Mouse (Mus musculus) forebrain, embryonic 11.5 days (tissue): ENCODE measurements around the gene Usp32. TPM values are rescaled to one million over a fixed set of nuclear protein-coding genes. Genes with fewer than 3 reads are reported as not detected.

Source experiments
- ATAC-seq: fragments of 200-750 bp; cut with Nextera tagmentation; replicated peaks from 2 replicates; pipeline ENCODE4 v1.8.0; 2017; ENCODE audit warnings: moderate TSS enrichment; ENCODE audit not compliant: low FRiP score
- DNase-seq: peaks from one replicate; pipeline ENCODE4 v3.0.0-alpha.2; 2017; ENCODE audit warnings: low spot score
- H3K27ac ChIP-seq: fragments of 300-500 bp; sonication (generic); 2 replicates; pipeline ENCODE4 v1.5.1; 2014; ENCODE audit warnings: low read depth, low read length
- H3K27me3 ChIP-seq: fragments of 300-500 bp; sonication (generic); 2 replicates; pipeline ENCODE4 v1.6.1; 2014; ENCODE audit warnings: mild to moderate bottlenecking, low read length, mixed read lengths; ENCODE audit not compliant: control insufficient read depth, insufficient read depth
- H3K36me3 ChIP-seq: fragments of 300-500 bp; sonication (generic); 2 replicates; pipeline ENCODE4 v1.6.1; 2014; ENCODE audit warnings: mild to moderate bottlenecking, low read length, moderate library complexity, mixed read lengths; ENCODE audit not compliant: control insufficient read depth, insufficient read depth
- H3K4me1 ChIP-seq: fragments of 300-500 bp; sonication (generic); replicated peaks from 2 replicates; pipeline ENCODE4 v1.6.1; 2014; ENCODE audit warnings: low read length, mixed read lengths; ENCODE audit not compliant: control insufficient read depth, insufficient read depth
- H3K4me2 ChIP-seq: fragments of 300-500 bp; sonication (generic); 2 replicates; pipeline ENCODE4 v1.6.1; 2014; ENCODE audit warnings: low read depth, mild to moderate bottlenecking, low read length, moderate library complexity, mixed read lengths; ENCODE audit not compliant: severe bottlenecking
- H3K4me3 ChIP-seq: fragments of 300-500 bp; sonication (generic); 2 replicates; pipeline ENCODE4 v1.5.1; 2014; ENCODE audit warnings: low read depth, low read length
- H3K9ac ChIP-seq: fragments of 300-500 bp; sonication (generic); 2 replicates; pipeline ENCODE4 v1.6.1; 2014; ENCODE audit warnings: low read length
- H3K9me3 ChIP-seq: fragments of 300-500 bp; sonication (generic); 2 replicates; pipeline ENCODE4 v1.6.1; 2016; ENCODE audit warnings: low read length, mixed read lengths; ENCODE audit not compliant: control insufficient read depth
- WGBS: fragments of 180-500 bp; shearing (Covaris S2); extraction: QIAGEN DNeasy Blood & Tissue Kit; methylation state at CpG from one replicate; pipeline ENCODE4 v1.1.7; 2014; 5-methylcytosine and 5-hydroxymethylcytosine counted together
- polyA plus RNA-seq: library from polyadenylated mRNA; unstranded; fragments of >200 nt; fragmentation: Nextera tagmentation; extraction: Ambion mirVana; gene quantifications from 2 replicates; pipeline ENCODE4 v1.2.1, GENCODE M21; 2014

The Usp32 gene
- 7.9 and 8.0 TPM in 2 replicates for polyA plus RNA-seq

DNA sequence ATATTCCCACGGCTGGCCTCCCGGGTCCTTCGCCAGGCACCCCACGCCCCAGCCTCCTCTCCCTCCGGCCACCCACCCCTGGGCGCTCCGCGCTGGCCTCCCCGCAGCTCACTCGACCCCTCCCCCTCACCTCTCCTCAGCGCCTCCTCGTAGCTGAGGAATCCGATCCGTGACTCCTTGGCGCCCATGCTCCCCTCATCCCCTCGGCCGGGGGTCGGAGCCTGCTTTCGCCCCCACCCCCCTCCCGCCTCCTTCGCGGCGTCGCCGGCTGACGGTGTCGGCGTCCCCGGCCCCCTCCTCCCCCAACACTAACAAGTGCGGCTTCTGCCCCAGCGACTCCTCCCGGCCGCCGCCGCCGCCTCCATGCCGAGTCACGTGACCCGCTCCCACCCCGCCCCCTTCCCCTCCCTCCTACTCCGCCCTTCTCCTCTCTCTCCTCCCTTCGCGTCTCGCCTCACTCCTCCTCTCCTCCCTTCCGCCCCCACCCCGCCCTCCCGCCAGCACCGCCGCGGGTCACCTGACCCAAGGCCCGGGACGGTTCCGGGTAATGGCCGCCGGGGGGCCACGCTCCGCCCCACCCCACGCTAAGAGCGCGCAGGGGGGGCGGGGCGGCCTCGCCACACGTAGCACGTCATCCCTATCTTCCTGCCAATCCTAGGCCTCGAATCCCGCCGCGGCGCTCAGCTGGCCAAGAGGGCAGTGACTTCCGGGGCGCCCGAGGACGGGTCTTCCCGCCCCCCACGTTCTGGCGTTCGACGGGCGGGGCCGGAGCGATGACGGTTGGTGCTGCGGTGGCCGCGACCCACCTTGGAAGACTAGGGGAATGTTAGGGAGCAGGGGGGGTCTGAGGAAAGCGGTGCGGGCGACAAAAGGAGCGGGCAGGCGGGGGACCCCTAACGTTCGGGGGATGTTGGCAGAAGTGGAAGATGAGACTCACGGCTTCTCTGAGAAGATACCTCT is at the start of gene Usp32:
Gene Usp32, minus strand, starts transcription at position 581 of the 960 bp plus-strand sequence.
- DNase-seq, result peak; percentile 99
- Histone ChIP-seq H3K4me1 (no peaks in the 10 kb centered on the region), H3K4me2 (peak within 1 kb of the TSS; percentile 74), H3K4me3 (peak within 1 kb of the TSS; percentile 87), H3K27me3 (no peaks in the 10 kb centered on the region), H3K9me3 (no peaks in the 10 kb centered on the region), H3K9ac (peak within 1 kb of the TSS; percentile 82), H3K27ac (peak within 1 kb of the TSS; percentile 58), H3K36me3 (no peaks in the 10 kb centered on the region)
- peak; percentile 97 for ATAC-seq
- under 1% methylated on average over 72 of the region's 94 CpGs for WGBS

DNA sequence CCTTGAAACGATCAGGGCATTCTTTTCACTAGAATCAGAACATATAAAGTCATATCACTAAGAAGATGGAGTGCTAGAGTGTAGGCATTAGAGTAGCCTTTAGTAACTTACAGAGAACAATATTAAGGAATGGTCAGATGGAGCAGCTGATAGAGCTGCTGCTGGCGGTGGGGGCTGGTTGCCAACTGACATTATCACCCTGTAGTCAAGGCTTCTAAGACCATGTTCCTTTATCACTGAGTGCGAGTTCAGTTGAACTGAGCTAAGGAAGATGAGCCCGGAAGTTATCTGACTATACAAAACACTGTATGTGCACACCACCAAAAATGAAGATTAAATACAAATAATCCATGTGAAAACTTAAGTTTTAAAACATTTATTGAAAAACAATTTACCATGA is 49.1 kb upstream of the Usp32 start:
- DNase-seq, result no peak
- WGBS, result 93% methylated on average over 4 of the region's 4 CpGs
- no peak for ATAC-seq

DNA sequence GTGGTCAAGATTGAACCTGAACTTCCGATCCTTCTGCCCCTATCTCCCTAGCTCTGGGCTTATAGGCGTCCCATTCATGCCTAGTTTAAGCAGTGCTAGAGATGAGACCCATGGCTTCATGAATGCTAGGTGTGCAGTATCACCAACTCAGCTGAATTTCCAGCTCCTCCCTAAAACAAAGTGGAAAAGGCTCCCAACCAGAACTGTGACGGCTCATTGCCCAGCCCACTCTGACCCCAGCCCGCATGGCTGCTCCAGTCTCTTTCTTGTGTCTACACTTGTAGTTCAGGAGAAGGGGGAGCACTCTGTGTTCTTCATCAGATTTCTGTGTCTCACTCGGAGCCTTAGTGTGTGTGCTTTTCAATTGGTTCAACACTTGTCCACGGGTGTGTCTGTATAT is 44.9 kb upstream of the Usp32 start:
- Histone ChIP-seq H3K9ac (no peak overlapping the region), H3K27me3 (no peaks in the 10 kb centered on the region), H3K4me2 (no peak overlapping the region), H3K9me3 (no peaks in the 10 kb centered on the region), H3K4me1 (no peaks in the 10 kb centered on the region), H3K4me3 (no peak overlapping the region), H3K36me3 (no peaks in the 10 kb centered on the region), H3K27ac (no peak overlapping the region)
- no peak for ATAC-seq
- 88% methylated on average over 6 of the region's 6 CpGs for WGBS
- DNase-seq, result no peak

More for the DNA sequence above, 49.1 kb upstream of the Usp32 start:
- Histone ChIP-seq H3K9ac (no peak overlapping the region), H3K9me3 (no peaks in the 10 kb centered on the region), H3K4me2 (no peak overlapping the region), H3K4me1 (no peaks in the 10 kb centered on the region), H3K27ac (no peak overlapping the region), H3K4me3 (no peak overlapping the region), H3K36me3 (peaks cover 9% of the 10 kb centered on the region), H3K27me3 (no peaks in the 10 kb centered on the region)

DNA sequence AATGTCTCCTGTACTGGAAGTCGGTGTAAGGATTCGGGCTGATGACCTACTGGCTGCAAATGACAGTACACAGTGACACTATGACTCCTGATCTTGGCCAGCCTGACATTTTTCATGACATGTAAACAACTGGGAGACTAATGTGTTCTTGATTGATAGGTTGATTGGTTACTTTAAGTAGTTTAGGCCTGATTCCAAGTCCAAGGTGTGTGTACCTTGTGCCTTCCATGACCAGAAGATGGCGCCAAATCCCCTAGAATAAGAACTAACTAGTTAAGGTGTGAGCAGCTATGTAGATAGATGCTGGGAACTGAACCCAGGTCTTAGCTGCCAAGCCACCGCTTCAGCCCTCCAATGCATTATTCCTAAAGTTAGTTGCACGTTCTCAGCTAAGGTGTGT is 44.1 kb upstream of the Usp32 start:
- no peak for ATAC-seq
- WGBS, result 62% methylated on average over 5 of the region's 5 CpGs

DNA sequence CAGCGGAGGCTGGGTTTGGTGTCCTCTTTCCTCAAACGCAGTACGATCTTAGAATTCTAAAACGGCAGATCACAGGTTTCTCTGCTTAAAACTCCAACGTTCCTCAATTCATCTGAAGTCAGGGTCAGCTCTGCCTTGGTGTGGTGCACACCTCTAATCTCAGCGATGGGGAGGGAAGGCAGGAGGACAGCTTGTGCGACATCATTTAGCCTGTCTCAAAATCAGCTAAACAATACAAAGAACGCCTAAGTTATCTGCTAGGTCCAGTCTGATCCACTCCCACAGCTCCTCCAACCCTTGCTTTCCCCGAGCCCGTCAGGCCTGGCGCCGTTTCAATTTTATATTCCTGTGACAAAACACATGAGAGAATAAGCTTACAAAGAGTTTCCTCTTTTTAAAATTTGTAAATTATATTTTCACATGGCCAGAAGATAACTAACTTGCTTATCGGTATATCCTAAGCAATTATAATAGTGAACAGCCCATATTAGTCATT is 43.4 kb upstream of the Usp32 start:
- Histone ChIP-seq H3K9ac (peak overlapping the region; percentile 54), H3K4me2 (peak overlapping the region; percentile 51), H3K36me3 (no peaks in the 10 kb centered on the region), H3K9me3 (no peaks in the 10 kb centered on the region), H3K4me3 (peak overlapping the region; percentile 27), H3K27me3 (no peaks in the 10 kb centered on the region), H3K4me1 (no peaks in the 10 kb centered on the region), H3K27ac (no peak overlapping the region)
- ATAC-seq (0 out of 2 replicates have a peak, but pooled peaks have one; percentile 15), DNase-seq (no peak)
- 31% methylated on average over 13 of the region's 13 CpGs for WGBS

More for the DNA sequence above, 44.1 kb upstream of the Usp32 start:
- H3K9me3 ChIP-seq, result no peaks in the 10 kb centered on the region
- no peak overlapping the region for H3K4me3 ChIP-seq
- no peak overlapping the region for H3K9ac ChIP-seq
- H3K4me1 ChIP-seq, result no peaks in the 10 kb centered on the region
- H3K27me3 ChIP-seq, result no peaks in the 10 kb centered on the region
- no peak overlapping the region for H3K27ac ChIP-seq
- H3K36me3 ChIP-seq, result no peaks in the 10 kb centered on the region
- DNase-seq, result no peak
- H3K4me2 ChIP-seq, result no peak overlapping the region

GRCm38 (mm10) chr11:85182617-85183283 is 42.8 kb upstream of the Usp32 start:
- Histone ChIP-seq H3K27ac (no peak overlapping the region), H3K4me1 (no peaks in the 10 kb centered on the region), H3K9me3 (no peaks in the 10 kb centered on the region), H3K9ac (peak overlapping the region; percentile 54), H3K4me2 (peak overlapping the region; percentile 51), H3K4me3 (peak overlapping the region; percentile 27), H3K36me3 (no peaks in the 10 kb centered on the region), H3K27me3 (no peaks in the 10 kb centered on the region)
- WGBS, result 8% methylated on average over 19 of the region's 20 CpGs
- peak; percentile 93 for ATAC-seq
- DNase-seq, result peak; percentile 92

DNA sequence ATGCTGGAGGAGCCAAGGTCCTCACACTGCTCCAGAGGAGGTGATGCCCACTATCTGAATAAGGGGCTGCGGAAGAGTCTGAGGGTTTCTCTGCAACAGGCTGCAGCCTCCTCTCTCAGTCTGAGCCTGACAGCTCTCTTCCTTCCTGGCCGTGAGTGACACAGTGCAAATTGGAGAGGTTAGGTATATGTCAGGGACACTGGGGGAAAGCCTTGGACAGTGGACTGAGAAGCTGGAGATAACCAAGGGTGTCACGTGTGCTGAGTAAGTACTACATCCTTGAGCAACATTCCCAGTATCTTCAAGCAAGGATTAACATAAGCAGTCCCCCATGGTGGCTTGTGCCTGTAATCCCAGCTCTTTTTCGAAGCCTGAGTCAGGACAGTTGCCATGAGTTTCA is 38.5 kb upstream of the Usp32 start:
- 81% methylated on average over 4 of the region's 4 CpGs for WGBS
- no peak overlapping the region for H3K27ac ChIP-seq

GRCm38 (mm10) chr11:85177761-85178160 is 37.8 kb upstream of the Usp32 start:
- no peaks in the 10 kb centered on the region for H3K4me1 ChIP-seq
- no peak overlapping the region for H3K4me2 ChIP-seq
- no peaks in the 10 kb centered on the region for H3K27me3 ChIP-seq
- 85% methylated on average over 6 of the region's 6 CpGs for WGBS
- no peaks in the 10 kb centered on the region for H3K9me3 ChIP-seq
- H3K36me3 ChIP-seq, result no peaks in the 10 kb centered on the region
- ATAC-seq (no peak), DNase-seq (no peak)
- H3K4me3 ChIP-seq, result no peak overlapping the region
- H3K27ac ChIP-seq, result no peak overlapping the region
- H3K9ac ChIP-seq, result no peak overlapping the region

More for the DNA sequence above, 38.5 kb upstream of the Usp32 start:
- Histone ChIP-seq H3K4me1 (no peaks in the 10 kb centered on the region), H3K27me3 (no peaks in the 10 kb centered on the region), H3K4me2 (no peak overlapping the region), H3K9ac (no peak overlapping the region), H3K4me3 (no peak overlapping the region), H3K36me3 (no peaks in the 10 kb centered on the region), H3K9me3 (no peaks in the 10 kb centered on the region)
- no peak for ATAC-seq
- DNase-seq, result no peak
